Mouse (Mus musculus) spleen, postnatal 4 days (tissue): ENCODE data around the gene Drp2.

Source experiments
- DNase-seq, 2 experiments: peaks; one replicate each; pipeline ENCODE4 v3.0.0; 2022; ENCODE audit warnings: low spot score in 2 of 2

Drp2 gene

GRCm38 (mm10) chrX:134403863-134404583, at the start of gene Drp2:
Gene Drp2, plus strand, starts transcription at chrX:134404551.
- DNase-seq = no peak

- no peak for DNase-seq
These were observed 45.0 kb upstream of the Drp2 start for GRCm38 (mm10) chrX:134359336-134359735.

DNA sequence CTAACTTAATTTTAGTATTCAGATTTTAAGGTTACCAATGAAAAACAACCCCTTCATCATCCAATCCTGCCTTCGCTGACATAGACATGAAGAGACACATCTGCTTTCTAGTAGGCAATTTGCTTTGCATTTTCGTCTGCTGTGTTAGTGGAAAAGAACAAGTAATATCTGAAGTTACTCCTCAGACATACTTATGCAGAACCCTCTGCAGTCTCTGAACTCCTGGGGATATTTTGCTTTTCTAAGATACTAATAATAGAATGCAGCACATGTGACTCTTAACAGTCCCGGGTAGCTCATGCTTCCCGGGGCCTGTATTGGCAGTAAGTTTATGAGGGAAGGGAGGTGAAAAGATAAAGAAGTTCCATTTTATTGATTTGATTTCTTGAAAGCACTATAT, 42.2 kb upstream of the Drp2 start:
- no peak for DNase-seq

DNA sequence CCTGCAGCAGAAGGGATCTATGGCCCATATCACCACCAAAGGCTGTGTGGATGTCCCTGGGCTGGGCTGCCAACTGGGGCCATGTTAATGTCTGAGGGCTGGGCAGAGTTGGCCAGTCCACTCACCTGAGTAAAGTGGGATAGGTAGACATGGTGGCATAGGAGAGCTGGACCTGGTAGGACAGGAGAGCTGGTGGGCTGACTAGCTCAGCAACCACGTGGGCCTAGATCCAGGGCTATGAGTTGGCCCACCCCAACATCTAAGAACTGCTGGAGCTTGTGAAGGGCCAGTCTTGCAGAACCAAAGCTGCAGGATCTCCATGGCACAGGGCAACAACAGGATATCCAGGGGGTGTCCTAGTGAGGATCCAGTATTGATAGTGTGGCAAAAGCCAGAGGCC, 38.9 kb upstream of the Drp2 start:
- DNase-seq = no peak

DNA sequence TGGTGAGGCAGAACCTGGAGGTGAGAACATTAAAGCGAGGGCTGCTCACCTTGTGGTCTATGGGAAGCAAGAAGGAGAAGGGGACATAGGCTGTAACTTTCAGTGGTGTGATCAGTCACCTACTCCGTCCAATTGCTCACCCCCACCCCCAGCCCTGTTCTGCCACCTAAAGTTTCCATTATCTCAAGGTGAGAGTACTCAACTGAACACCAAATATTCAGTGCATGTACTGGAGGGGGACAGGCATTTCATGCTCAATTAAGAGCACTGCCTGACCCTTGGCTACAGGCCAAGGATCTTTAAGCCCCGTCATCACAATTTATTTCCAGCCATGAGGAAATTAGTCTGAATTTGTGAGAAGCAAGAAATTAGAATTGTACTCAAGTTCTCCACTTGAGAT, 37.8 kb upstream of the Drp2 start:
- DNase-seq = no peak

- DNase-seq = no peak
These were observed 33.1 kb upstream of the Drp2 start for GRCm38 (mm10) chrX:134371279-134371678.

DNA sequence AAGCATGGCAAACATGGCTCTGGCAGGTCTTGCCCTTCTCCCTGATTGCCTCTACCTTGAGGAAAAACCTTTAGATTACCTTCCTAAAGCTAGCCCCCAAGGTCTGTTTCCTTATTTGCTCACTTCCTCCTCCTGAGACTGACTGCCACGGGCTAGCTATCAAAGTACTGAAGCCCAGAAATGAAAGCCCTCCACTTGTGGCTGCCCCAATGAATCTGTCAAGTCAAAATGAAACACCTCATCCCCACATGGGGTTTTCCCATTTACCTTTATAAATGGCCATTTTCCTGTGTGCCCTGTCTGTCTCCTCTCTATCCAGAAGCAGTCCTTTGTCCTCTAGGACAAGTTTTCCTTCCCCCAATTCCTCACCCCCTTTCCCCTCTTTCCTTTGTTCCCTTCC, 30.2 kb upstream of the Drp2 start:
- no peak for DNase-seq

GRCm38 (mm10) chrX:134384896-134385295, 19.5 kb upstream of the Drp2 start:
- no peak for DNase-seq

GRCm38 (mm10) chrX:134398972-134399371, 5.4 kb upstream of the Drp2 start:
- DNase-seq = no peak

DNA sequence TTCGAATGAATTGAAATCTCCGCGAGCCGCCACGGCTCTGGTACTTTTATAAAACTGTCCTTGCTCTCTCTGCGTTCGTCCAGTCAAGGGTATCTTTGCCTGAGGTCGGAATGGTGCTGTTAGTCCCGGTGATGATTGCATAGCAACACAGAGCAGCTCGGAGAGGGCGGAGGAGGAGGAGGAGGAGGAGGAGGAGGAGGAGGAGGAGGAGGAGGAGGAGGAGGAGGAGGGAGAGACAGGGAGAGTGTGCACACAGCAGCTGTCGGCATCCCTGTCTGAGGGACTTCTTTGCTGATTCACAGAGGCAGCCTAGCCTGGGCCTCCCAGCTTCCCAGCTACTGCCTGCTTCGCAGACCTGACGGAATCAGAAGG, 219 bp downstream of the Drp2 start:
- DNase-seq = no peak

- no peak for DNase-seq
These were observed 5.1 kb downstream of the Drp2 start for GRCm38 (mm10) chrX:134409354-134409900.

- DNase-seq = no peak
These were observed 7.7 kb downstream of the Drp2 start for GRCm38 (mm10) chrX:134412096-134412495.

DNA sequence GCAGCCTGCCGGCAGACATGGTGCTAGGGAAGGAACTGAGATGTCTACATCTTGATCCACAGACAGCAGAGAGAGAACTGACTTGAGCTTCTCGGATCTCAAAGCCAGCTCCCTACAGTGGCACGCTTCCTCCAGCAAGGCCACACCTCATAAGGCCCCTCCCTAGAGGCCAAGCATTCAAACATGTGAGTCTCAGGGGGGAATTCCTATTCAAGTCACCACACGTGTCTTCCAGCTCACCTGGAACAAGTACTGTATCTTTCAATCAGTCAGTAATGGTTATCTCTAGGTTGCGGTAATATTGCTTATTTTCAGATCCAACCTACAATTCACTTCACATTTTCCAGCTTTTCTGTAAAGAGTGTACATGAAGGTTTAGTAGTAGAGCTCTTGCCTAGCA, 15.7 kb downstream of the Drp2 start:
- DNase-seq = no peak

DNA sequence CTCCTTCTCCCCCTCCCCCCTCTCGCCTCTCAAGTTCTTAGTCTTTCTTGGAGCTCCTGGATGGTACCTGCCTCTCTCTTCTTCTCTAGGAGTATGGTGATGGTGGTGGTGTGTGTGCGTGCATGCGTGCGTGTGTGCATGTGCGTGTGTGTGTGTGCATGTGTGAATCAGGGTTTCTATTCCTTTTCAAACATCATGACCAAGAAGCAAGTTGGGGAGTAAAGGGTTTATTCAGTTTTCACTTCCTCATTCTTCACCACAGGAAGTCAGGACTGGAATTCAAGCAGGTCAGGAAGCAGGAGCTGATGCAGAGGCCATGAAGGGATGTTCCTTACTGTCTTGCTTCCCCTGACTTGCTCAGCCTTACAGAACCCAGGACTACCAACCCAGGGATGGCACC, 19.9 kb downstream of the Drp2 start:
- DNase-seq = no peak

GRCm38 (mm10) chrX:134425798-134426197, 21.4 kb downstream of the Drp2 start:
- DNase-seq = peak in 1 of 2 experiments; percentile 48

GRCm38 (mm10) chrX:134426819-134427218, 22.5 kb downstream of the Drp2 start:
- DNase-seq = no peak

DNA sequence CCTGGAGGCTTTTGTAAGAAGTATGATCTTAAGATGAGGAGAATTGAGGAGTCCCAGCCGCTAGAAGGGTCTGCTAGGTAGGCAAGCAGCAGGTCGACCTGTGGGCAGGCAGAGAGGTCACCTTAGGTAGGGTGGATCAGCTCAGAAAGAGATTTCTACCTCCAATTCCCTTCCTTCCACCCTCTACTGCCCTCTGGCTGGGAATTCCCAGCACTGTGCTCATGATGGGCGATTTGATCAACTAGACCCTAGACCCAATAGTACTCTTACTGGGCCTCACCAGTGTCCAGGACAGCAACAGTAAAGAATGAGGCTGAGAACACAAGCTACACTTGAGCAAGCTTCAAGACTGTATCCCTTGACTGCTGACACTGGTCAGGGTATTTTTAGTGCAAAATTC, 23.0 kb downstream of the Drp2 start:
- DNase-seq = no peak

DNA sequence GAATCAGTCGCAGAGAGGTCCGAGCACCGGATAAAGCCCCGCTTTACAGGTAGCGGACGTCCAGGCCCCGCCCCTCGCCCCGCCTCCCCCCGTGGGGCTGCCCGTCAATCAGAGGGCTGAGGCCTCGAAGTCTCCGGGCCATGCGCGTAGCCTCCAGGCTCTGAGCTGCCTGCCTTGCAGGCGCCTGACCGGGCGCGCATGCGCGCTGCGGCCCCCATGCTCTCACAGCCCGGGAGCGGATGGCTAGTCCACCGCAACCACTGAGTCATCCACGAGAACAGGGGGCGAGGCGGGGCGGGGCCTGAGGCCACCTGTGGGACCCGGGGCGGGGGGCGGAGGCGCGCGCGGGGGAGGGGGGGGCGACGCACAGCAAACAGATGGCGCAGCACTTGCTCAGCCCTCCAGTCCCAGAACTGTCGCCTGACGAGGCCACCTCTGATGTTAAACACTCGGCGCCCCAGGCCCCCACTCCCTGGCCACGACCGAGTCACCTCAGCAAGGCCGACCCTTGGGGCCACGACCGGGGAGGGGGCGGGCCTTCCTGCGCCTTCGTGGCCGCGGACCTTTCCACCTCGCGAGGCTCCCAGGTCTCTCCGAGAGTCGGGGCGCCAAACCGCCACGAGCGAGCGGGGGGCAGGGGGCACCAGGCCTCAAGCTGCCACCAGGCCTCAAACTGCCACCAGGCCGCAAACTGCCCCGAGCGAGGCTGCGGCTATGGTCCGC, 70.8 kb downstream of the Drp2 start:
- DNase-seq = peak; percentile 9 to 64

DNA sequence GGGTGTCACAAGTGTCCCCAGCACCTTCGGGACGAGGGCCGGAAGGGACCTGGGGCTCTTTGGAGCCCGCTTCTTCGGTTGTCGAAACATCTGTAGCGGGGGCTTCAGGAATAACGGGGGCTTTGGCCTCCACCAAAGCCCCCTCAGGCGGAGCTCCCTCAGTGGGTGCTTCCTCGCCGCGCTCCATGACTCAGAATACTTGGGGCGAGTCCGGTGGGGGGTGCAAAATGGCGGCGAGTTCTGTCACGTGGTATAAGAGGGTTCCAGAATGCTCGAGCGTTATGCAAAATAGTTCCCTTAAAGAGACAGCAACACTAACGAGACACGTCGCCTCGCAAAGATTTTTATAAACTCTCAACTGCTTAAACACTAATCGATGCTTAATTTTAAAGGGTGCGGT, 71.9 kb downstream of the Drp2 start, which contains the start of gene Taf7l:
Taf7l (minus strand) TSS at position 201 of the 400 bp plus-strand sequence.
- no peak for DNase-seq

DNA sequence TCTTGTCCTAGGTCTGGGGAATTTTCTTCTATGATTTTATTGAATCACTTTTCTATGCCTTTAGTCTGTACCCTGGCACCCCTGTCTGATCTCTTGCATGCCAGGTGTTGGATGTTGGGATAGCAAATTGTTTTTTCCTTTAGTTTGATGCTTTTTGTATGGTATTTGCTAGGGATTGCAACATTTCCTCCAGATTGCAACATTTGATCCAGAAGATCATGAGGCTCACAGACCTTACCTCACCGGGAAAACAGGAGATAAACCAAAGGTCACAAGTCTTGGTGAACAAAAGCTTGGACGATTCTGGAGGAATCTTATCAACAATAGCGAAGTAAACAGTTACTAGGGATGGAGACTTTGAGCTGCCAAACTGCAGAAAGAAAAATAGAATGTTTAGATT, 77.4 kb downstream of the Drp2 start:
- DNase-seq = no peak

DNA sequence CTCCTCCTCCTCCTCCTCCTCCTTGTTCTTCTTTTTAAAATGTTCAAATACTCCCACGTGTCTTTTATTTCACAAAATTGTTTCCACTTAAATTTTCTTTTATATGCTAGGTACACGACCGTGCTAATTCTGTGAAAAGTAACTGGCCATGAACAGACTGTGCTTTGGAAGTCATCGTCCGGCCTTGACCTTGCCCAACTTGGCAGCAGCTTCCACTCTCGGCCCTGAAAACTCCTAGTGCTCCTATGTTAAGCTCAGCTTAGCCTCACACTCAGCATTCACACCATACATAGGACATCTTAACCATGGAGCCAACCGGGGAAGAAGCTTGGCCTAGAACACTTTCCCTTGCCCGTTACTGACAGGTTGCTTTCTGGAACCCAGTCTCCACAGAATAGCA, 96.3 kb downstream of the Drp2 start:
- DNase-seq = no peak
